Mouse (Mus musculus) lung, postnatal 0 days (tissue): Measurements from ENCODE around the gene Gm5617.

Experiments
- CTCF ChIP-seq: IDR thresholded peaks from 2 replicates; pipeline ENCODE4 v1.5.1; 2016; ENCODE audit warnings: antibody characterized with exemption, mild to moderate bottlenecking
- EP300 ChIP-seq: IDR thresholded peaks from 2 replicates; pipeline ENCODE4 v1.6.1; 2016; ENCODE audit warnings: antibody characterized with exemption, mild to moderate bottlenecking, control low read depth

GRCm38 (mm10) chr9:48531294-48531693, 36.1 kb downstream of the Gm5617 start:
- TF ChIP-seq CTCF (no peak), EP300 (no peak)
